Mouse (Mus musculus) embryonic fibroblast, embryonic 13.5 days (primary cell): Measurements from ENCODE around the gene Cd68.

ENCODE experiments used
- CTCF ChIP-seq: IDR thresholded peaks from 2 replicates; pipeline ENCODE4 v1.5.1; 2011; ENCODE audit warnings: mild to moderate bottlenecking, control low read depth, low read length, moderate library complexity, borderline replicate concordance; ENCODE audit not compliant: insufficient read depth
- POLR2A ChIP-seq: IDR thresholded peaks from 2 replicates; pipeline ENCODE4 v1.6.1; 2011; ENCODE audit warnings: low read depth, mild to moderate bottlenecking, control low read depth, low read length, moderate library complexity

DNA sequence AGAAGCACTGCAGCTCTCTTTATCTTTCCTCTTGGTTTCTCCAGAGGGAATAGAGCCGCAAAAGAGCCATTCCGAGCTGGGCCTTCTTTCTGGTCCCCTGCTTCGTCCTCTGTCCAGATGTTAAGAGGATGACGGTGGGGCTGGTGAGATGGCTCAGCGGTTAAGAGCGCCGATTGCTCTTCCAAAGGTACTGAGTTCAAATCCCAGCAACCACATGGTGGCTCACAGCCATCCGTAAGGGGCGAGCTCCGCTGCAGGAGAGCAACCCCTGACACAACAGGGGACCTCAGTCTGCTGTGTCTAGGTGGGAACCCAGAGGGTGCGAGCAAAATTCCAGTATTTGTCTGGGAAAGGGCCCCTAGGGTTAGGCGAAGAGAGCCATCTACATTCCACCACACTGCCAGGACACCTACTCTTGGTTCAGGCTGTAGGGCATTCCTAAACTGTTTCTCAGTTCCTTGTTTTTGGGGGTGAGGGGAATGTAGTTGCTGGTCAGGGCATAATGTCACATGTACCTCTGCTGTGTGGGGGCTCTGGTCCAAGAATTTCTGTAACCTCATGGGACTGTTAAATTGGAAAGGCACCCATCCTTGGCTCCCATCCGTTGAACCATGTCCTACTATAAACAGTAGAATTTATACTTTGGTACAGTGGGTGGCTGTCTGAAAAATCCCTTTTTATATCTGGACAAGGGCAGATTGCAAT is 2.8 kb downstream of the Cd68 start:
- no peak for TF ChIP-seq CTCF
- TF ChIP-seq POLR2A = no peak
